In the genomic region with DNA sequence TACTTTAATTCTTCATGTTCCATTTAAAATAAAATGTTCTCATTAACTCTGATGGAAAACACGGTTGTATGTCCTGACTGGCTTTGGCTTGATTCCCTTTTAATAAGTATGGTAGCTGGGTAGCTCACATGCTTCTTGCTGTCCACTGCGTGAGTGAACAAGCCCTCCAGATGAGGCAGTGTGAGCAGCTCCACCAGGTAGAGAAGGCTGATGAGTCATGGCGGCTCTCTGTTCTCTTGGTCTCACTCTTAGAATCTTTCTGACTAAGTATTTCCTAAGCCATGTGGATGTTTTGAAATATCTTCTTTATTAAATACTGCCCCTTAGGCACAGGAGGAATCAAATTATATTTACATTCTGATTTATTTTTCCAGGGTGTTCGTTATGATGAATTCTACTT, we compare ENCODE assay signal across 30 mouse cellular contexts.
"Had no signal": no experiment of that assay in that cellular context is flagged by ENCODE, and none has a peak within 500 bp of the region (broad histone marks: within the 10 kb centered on the region; RNA-seq: fewer than 3 reads in every experiment).

No protein-coding gene starts in this region.

- DNase-seq: heart, postnatal 10 days; heart, postnatal 14 days; heart, postnatal 36 days; heart, postnatal 4 days; kidney, adult 11 months; kidney, adult 18-20 months; kidney, adult 2 months; kidney, adult 8-10 months; kidney, adult 9 months; kidney, postnatal 10 days; kidney, postnatal 14 days; kidney, postnatal 25 days; kidney, postnatal 36 days; kidney, postnatal 4 days; layer of hippocampus, adult 9-11 months; layer of hippocampus, postnatal 36 days had no signal

- H3K27ac ChIP-seq: heart, embryonic 13.5 days; heart, embryonic 15.5 days; hindbrain, embryonic 10.5 days; hindbrain, embryonic 12.5 days; hindbrain, embryonic 13.5 days; hindbrain, embryonic 14.5 days; hindbrain, embryonic 15.5 days; hindbrain, postnatal 0 days; intestine, embryonic 15.5 days; kidney, embryonic 15.5 days; kidney, postnatal 0 days; layer of hippocampus, adult 2 months; left cerebral cortex, adult 2 months had no signal

- H3K4me3 ChIP-seq: heart, embryonic 12.5 days; heart, embryonic 13.5 days; heart, embryonic 15.5 days; hindbrain, embryonic 10.5 days; hindbrain, embryonic 12.5 days; hindbrain, embryonic 13.5 days; hindbrain, embryonic 15.5 days; intestine, embryonic 15.5 days; kidney, embryonic 15.5 days; layer of hippocampus, adult 2 months; left cerebral cortex, adult 2 months had no signal
